Mouse (Mus musculus): ENCODE results near the gene Lap3.

Gene Lap3

GRCm38 (mm10) chr5:45493191-45494092 lies at the start of gene Lap3:
Gene Lap3 (plus strand): TSS chr5:45493374.
- peak; percentile 50; the same call in 1 of the 2 replicates for TF ChIP-seq GATA4 (IDR thresholded peaks at IDR 0.05; ENCODE audit: insufficient replicate concordance, low read length)

GRCm38 (mm10) chr5:45444130-45444832 lies 48.9 kb upstream of the Lap3 start:
- TF ChIP-seq GATA4 (IDR thresholded peaks at IDR 0.05; ENCODE audit: insufficient replicate concordance, low read length) = no peak

GRCm38 (mm10) chr5:45448676-45449075 lies 44.5 kb upstream of the Lap3 start:
- TF ChIP-seq GATA4 (IDR thresholded peaks at IDR 0.05; ENCODE audit: insufficient replicate concordance, low read length) = no peak

GRCm38 (mm10) chr5:45449206-45449605 lies 44.0 kb upstream of the Lap3 start:
- TF ChIP-seq GATA4 (IDR thresholded peaks at IDR 0.05; ENCODE audit: insufficient replicate concordance, low read length) = no peak

GRCm38 (mm10) chr5:45449831-45450716 lies 43.1 kb upstream of the Lap3 start, which contains the start of gene Qdpr:
Gene Qdpr (minus strand): TSS chr5:45450236.
- no peak for TF ChIP-seq GATA4 (IDR thresholded peaks at IDR 0.05; ENCODE audit: insufficient replicate concordance, low read length)

GRCm38 (mm10) chr5:45453451-45453850 lies 39.7 kb upstream of the Lap3 start, which contains the start of gene Clrn2:
Gene Clrn2 (plus strand): TSS chr5:45453751.
- no peak for TF ChIP-seq GATA4 (IDR thresholded peaks at IDR 0.05; ENCODE audit: insufficient replicate concordance, low read length)

GRCm38 (mm10) chr5:45454456-45454855 lies 38.7 kb upstream of the Lap3 start:
- TF ChIP-seq GATA4 (IDR thresholded peaks at IDR 0.05; ENCODE audit: insufficient replicate concordance, low read length) = no peak

- TF ChIP-seq GATA4 (IDR thresholded peaks at IDR 0.05; ENCODE audit: insufficient replicate concordance, low read length) = no peak
Observed at GRCm38 (mm10) chr5:45472880-45473450, 20.2 kb upstream of the Lap3 start.

GRCm38 (mm10) chr5:45473521-45473920 lies 19.7 kb upstream of the Lap3 start:
- no peak for TF ChIP-seq GATA4 (IDR thresholded peaks at IDR 0.05; ENCODE audit: insufficient replicate concordance, low read length)

- TF ChIP-seq GATA4 (IDR thresholded peaks at IDR 0.05; ENCODE audit: insufficient replicate concordance, low read length) = no peak
Observed at GRCm38 (mm10) chr5:45474215-45474614, 19.0 kb upstream of the Lap3 start.

- no peak for TF ChIP-seq GATA4 (IDR thresholded peaks at IDR 0.05; ENCODE audit: insufficient replicate concordance, low read length)
Observed at GRCm38 (mm10) chr5:45474758-45475157, 18.4 kb upstream of the Lap3 start.

- no peak for TF ChIP-seq GATA4 (IDR thresholded peaks at IDR 0.05; ENCODE audit: insufficient replicate concordance, low read length)
Observed at GRCm38 (mm10) chr5:45475771-45476170, 17.4 kb upstream of the Lap3 start.

GRCm38 (mm10) chr5:45476288-45476687 lies 16.9 kb upstream of the Lap3 start:
- TF ChIP-seq GATA4 (IDR thresholded peaks at IDR 0.05; ENCODE audit: insufficient replicate concordance, low read length) = no peak

GRCm38 (mm10) chr5:45477601-45478000 lies 15.6 kb upstream of the Lap3 start:
- TF ChIP-seq GATA4 (IDR thresholded peaks at IDR 0.05; ENCODE audit: insufficient replicate concordance, low read length) = no peak

- TF ChIP-seq GATA4 (IDR thresholded peaks at IDR 0.05; ENCODE audit: insufficient replicate concordance, low read length) = no peak
Observed at GRCm38 (mm10) chr5:45480066-45480465, 13.1 kb upstream of the Lap3 start.

Data from liver, adult (tissue).